Mouse (Mus musculus) ES-E14 (cell line): ENCODE measurements around the gene Phyh.

Experiments used
- HCFC1 ChIP-seq: IDR thresholded peaks from 2 replicates; pipeline ENCODE4 v1.6.1; 2012; ENCODE audit warnings: low read length, inconsistent platforms, borderline replicate concordance; ENCODE audit not compliant: insufficient read depth
- MAFK ChIP-seq: IDR thresholded peaks from 2 replicates; pipeline ENCODE4 v1.6.1; 2014; ENCODE audit warnings: mild to moderate bottlenecking, low read depth, low read length, inconsistent platforms; ENCODE audit not compliant: insufficient read depth

DNA sequence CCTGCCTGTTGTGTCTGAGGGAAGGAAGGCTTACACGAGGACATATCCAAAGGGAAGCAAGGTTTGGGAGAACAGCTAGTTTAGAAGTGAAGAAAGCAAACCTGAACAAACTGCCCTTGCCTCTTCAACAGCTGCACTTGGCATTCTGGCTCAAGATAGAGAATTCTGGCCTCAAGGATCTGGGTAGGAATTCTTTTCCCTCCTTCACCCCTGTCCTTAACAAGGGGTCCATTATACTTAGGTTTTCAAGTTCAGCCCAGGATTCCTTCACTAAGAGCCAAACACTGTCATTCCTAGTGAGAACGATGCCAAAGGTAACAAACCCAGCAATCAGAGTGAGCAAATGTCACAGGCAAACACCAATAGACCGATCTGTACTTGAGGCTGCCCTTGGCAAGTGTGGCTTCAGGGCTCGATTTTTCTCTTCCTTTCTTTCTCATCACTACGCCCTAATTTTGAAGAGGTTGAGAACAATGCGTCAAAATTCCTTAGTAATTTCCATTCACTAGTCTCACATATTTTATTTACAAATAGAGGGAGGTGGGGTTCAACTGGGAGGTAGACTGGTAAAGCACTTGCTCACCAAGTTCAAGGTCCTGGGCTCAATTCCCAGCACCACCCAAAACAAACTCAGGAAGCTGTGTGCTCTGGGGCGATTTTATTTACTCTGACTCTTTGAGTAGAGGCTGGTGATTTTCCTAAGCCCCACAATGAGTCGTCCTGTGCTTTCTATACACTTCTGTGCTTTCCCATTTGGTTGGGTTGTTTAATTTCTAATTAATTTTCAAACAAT is 68.8 kb downstream of the Phyh start:
- TF ChIP-seq MAFK: no peak
- no peak for TF ChIP-seq HCFC1
